Mouse (Mus musculus): ENCODE measurements around the gene Trim17. TPM values are rescaled to one million over a fixed set of nuclear protein-coding genes. Genes with fewer than 3 reads are reported as not detected.

Trim17 gene
- polyA plus RNA-seq, 1 experiment from 2014 or later, result 0.57 TPM

DNA sequence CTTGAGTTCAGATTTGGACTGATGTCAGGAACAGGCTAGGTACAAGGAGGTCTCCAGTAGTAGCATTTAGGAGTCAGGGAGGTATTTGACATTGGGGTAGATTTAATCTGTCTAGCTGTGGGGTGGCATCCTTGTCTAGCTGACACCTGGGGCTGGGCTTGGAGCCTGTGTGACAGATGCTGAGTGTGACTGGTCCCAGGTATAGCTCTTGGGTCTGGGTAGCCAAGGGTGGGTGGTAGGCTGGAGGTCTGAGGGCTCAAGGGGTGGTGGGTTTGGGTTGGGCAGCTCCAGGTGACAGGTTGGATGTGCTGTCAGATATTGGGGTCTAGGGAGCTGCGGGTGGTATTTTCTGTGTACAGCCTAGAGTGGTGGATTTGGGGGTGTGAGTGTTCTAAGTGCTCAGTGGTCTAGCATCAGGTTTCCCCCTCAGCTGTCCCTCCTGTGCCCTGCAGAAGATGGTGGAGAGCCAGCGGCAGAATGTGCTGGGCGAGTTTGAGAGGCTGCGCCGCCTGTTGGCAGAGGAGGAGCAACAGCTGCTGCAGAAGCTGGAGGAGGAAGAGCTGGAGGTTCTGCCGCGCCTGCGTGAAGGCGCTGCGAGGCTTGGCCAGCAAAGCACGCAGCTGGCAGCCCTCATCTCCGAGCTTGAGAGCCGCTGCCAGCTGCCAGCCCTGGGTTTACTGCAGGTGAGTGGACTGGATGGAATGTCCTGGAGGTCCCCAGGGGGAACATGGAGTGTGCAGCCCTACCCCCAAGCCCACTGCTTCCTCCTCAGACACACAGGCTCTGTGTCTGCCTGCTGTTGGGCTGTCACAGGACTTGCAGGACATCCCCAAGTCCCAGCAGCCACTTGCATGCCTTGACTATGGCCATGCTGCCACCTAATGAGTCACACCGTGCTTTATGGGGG lies 27.3 kb downstream of the Trim17 start:
- H3K27me3 ChIP-seq, result no peaks in the 10 kb centered on the region
- H3K4me1 ChIP-seq (replicated peaks), result peaks cover 81% of the 10 kb centered on the region
- H3K4me2 ChIP-seq, result peak overlapping the region; percentile 96
- H3K9ac ChIP-seq, result 0 out of 2 replicates have a peak overlapping the region, but pooled peaks have one; percentile 3
- H3K27ac ChIP-seq, result peak overlapping the region; percentile 76
- no peaks in the 10 kb centered on the region for H3K9me3 ChIP-seq (replicated peaks)
- H3K36me3 ChIP-seq, result peaks cover 32% of the 10 kb centered on the region
- 48% methylated on average over 14 of the region's 14 CpGs for WGBS
- 0 out of 2 replicates have a peak, but pooled peaks have one; percentile 9 for ATAC-seq (replicated peaks; ENCODE audit: insufficient number of reproducible peaks, insufficient read depth, low FRiP score, low read depth)
- no peak overlapping the region; the same call in 1 of the 2 replicates for H3K4me3 ChIP-seq

DNA sequence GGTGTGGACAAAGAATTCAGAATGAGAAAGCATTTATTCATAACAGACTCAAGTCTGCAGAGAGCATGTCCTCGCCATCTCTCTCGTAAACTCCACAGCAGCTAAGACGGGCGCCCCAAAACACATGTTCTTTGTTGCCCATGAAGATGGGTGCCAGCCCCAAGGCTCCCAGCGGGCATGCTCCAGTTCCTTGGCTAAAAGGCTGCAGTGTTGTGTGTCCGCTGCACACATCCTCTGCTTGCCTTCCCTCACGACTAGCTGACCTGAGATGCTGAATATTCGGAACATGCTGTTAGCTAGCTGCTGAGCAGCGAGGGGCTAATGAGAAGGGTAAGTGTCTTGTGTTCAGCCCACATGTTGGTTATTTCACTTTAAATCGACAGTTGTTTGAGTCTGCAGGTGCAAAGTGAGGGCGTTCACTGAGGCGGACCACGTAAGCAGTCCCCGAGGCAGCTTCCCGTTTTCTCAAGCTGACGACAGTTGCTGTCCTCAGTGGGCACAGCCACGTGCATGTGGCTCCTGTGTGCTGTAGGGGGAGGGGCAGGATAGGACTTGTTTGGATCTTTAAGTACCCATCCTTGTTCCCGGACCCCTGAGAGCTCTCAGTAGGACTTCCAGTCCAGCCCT lies 28.1 kb downstream of the Trim17 start:
- Histone ChIP-seq H3K4me2 (peak overlapping the region; percentile 96; the same call in 1 of the 2 replicates), H3K4me1 (replicated peaks) (peaks cover 83% of the 10 kb centered on the region), H3K27ac (peak overlapping the region; percentile 76), H3K9ac (0 out of 2 replicates have a peak overlapping the region, but pooled peaks have one; percentile 3), H3K36me3 (peaks cover 38% of the 10 kb centered on the region), H3K27me3 (no peaks in the 10 kb centered on the region), H3K9me3 (replicated peaks) (no peaks in the 10 kb centered on the region), H3K4me3 (no peak overlapping the region)
- ATAC-seq (replicated peaks; ENCODE audit: insufficient number of reproducible peaks, insufficient read depth, low FRiP score, low read depth), result no peak
- 77% methylated on average over 18 of the region's 18 CpGs for WGBS

DNA sequence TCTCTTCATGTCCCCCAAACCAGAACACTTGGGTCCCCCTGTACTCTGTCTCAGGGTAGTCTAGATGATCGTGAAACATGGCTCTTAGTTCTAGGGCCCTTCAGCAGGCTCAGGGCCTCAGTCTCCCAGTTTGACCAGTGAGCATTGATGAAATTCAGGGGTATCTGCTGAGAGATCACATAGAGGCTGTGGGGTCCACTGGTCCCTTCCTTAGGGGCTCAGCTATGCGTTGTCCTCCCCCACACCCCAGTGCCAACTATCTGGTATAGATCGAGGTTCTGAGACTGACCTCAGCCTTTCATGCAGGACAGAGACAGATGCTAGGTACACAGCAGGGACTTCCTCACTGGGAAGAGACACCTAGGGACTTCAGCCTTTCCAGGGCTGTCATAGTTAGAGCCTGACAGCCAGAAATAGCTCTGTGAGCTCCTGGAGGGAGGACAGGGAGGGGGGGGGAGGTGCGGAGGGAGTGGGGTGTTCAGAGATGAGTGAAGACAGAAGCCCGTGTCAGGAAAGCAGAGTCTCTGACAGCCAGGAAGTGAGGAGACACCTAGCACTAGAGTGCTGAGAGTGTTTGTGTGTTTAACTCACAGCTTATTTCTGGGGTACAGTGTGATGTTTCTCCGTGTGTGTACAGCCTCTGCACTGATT lies 29.3 kb downstream of the Trim17 start:
- Histone ChIP-seq H3K9me3 (replicated peaks) (no peaks in the 10 kb centered on the region), H3K36me3 (peaks cover 43% of the 10 kb centered on the region), H3K4me3 (no peak overlapping the region), H3K27me3 (no peaks in the 10 kb centered on the region), H3K9ac (peak overlapping the region; percentile 37; the same call in 1 of the 2 replicates), H3K4me1 (replicated peaks) (peaks cover 94% of the 10 kb centered on the region), H3K27ac (peak overlapping the region; percentile 92), H3K4me2 (peak overlapping the region; percentile 42)
- peak; percentile 79 for ATAC-seq (replicated peaks; ENCODE audit: insufficient number of reproducible peaks, insufficient read depth, low FRiP score, low read depth)
- WGBS, result 48% methylated on average over 6 of the region's 6 CpGs

DNA sequence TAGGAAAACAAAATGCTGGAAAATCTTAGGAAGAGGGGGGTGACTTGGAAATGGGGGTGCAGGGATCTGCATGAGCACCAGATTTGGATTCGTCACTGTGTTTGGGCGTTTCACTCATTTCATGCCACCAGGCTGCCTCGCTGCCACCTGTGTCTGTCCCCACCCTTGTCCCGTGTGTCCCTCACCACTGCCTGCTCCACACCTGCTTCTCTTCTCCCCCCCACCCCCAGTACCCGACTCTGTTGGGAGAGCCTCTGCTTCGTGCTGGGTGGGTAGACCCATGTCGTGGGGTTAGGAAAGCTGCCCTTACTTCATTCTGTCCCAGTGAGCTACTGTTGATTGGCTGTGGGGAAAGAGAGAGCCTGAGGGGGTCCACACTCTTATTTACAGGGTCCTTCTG lies 30.2 kb downstream of the Trim17 start:
- H3K27ac ChIP-seq, result peak overlapping the region; percentile 92
- no peak overlapping the region for H3K4me3 ChIP-seq
- WGBS, result 81% methylated on average over 7 of the region's 7 CpGs
- no peaks in the 10 kb centered on the region for H3K27me3 ChIP-seq
- peak overlapping the region; percentile 24; the same call in 1 of the 2 replicates for H3K4me2 ChIP-seq
- peaks cover 93% of the 10 kb centered on the region for H3K4me1 ChIP-seq (replicated peaks)
- H3K36me3 ChIP-seq, result peaks cover 50% of the 10 kb centered on the region
- H3K9ac ChIP-seq, result peak overlapping the region; percentile 29; the same call in 1 of the 2 replicates
- no peaks in the 10 kb centered on the region for H3K9me3 ChIP-seq (replicated peaks)
- no peak for ATAC-seq (replicated peaks; ENCODE audit: insufficient number of reproducible peaks, insufficient read depth, low FRiP score, low read depth)

DNA sequence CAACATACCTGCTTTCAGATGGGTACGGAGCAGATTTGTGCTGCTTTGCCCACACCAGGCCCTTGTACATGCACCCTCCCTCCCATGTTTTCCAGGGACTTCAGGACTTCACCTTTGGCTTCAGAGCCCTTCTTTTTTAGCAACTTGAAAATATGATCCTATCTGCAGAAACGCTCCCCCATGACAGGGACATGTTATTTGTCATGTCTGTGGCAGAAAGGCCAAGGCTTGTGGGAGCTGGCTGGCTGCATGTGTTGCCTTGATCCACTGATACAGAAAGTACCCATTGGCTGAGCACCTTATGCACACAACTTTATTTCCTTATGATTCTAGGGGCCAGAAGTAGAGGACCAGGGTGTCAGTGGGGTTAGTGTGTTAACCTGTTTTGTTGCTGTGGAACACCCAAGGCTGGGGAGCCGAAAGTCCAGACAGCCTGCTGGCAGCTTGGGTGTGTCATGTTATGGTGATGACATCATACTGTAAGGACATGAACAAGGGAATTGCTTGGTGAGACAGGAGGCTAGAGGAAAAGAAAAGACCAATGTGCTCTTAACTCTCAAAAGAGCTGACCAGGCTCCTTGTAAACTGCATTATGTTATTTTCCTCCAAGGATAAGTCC lies 30.9 kb downstream of the Trim17 start:
- no peak for ATAC-seq (replicated peaks; ENCODE audit: insufficient number of reproducible peaks, insufficient read depth, low FRiP score, low read depth)
- H3K4me3 ChIP-seq, result no peak overlapping the region
- WGBS, result 58% methylated on average over 3 of the region's 3 CpGs
- peaks cover 53% of the 10 kb centered on the region for H3K36me3 ChIP-seq
- no peak overlapping the region for H3K9ac ChIP-seq
- H3K4me2 ChIP-seq, result no peak overlapping the region
- H3K9me3 ChIP-seq (replicated peaks), result no peaks in the 10 kb centered on the region
- no peaks in the 10 kb centered on the region for H3K27me3 ChIP-seq
- H3K4me1 ChIP-seq (replicated peaks), result peaks cover 93% of the 10 kb centered on the region
- H3K27ac ChIP-seq, result peak overlapping the region; percentile 92

DNA sequence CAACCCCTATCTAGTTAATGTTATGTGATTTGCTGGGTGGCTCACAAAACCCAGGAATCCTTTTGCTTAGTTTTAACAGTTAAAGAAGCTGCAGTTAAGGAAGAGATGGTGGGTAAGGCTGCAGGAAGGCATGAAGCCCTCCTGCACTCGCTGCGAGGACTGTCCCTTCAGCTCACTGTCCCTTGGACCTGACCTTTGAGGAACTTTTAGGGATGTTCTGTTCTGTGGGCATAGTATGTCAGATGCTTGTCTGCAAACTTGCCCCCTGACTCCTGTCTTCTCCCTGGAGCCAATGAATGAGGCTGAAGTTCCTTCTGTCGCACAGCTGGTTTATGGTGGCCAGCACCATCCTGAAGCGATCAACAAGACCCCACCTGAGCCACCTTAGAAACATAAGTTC lies 34.7 kb downstream of the Trim17 start:
- Histone ChIP-seq H3K9ac (no peak overlapping the region), H3K27me3 (0 out of 2 replicates have a peak, but pooled peaks cover 4% of the 10 kb centered on the region)
- WGBS, result 95% methylated on average over 4 of the region's 4 CpGs

DNA sequence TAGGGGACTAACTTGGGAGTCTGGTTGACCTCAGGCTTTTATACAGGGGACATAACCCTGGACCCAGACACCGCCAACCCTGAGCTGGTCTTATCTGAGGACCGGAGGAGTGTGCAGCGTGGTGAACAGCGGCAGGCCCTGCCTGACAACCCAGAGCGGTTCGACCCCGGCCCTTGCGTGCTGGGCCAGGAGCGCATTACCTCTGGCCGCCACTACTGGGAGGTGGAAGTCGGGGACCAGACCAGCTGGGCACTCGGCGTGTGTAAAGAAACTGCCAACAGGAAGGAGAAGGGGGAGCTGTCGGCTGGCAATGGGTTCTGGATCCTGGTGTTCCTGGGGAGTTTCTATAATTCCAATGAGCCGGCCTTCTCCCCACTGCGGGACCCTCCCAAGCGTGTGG lies 35.7 kb downstream of the Trim17 start:
- no peaks in the 10 kb centered on the region for H3K9me3 ChIP-seq (replicated peaks)
- H3K27ac ChIP-seq, result peak overlapping the region; percentile 88
- H3K27me3 ChIP-seq, result peaks cover 10% of the 10 kb centered on the region
- WGBS, result 64% methylated on average over 17 of the region's 17 CpGs
- no peak for ATAC-seq (replicated peaks; ENCODE audit: insufficient number of reproducible peaks, insufficient read depth, low FRiP score, low read depth)
- peak overlapping the region; percentile 22 for H3K4me2 ChIP-seq
- H3K4me3 ChIP-seq, result no peak overlapping the region
- peaks cover 34% of the 10 kb centered on the region; the same call in 1 of the 2 replicates for H3K36me3 ChIP-seq
- peak overlapping the region; percentile 40; the same call in 1 of the 2 replicates for H3K9ac ChIP-seq
- H3K4me1 ChIP-seq (replicated peaks), result peaks cover 96% of the 10 kb centered on the region

More for the DNA sequence above, 34.7 kb downstream of the Trim17 start:
- Histone ChIP-seq H3K27ac (peak overlapping the region; percentile 88), H3K4me1 (replicated peaks) (peaks cover 96% of the 10 kb centered on the region), H3K36me3 (peaks cover 39% of the 10 kb centered on the region; the same call in 1 of the 2 replicates), H3K9me3 (replicated peaks) (no peaks in the 10 kb centered on the region), H3K4me3 (no peak overlapping the region), H3K4me2 (no peak overlapping the region)
- ATAC-seq (replicated peaks; ENCODE audit: insufficient number of reproducible peaks, insufficient read depth, low FRiP score, low read depth), result no peak

DNA sequence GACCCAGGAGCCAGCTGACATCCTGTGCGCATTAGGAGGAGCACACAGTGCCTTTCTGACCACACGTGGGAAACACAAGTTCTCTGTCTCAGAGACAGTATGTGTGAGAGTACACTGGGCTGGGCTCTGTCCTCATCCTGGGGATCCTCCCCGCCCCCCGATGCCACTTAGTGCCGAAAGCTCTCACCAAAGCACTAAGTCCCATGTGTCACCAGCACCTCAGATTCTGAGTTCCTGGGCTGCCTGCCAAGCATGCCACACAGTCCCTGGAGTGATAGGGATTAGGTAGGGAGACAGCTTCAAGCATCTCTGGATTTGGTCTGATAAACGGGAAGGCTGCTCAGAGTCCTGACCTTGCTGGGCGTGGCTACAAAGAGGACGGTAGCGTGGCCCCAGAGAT lies 36.3 kb downstream of the Trim17 start:
- Histone ChIP-seq H3K4me1 (replicated peaks) (peaks cover 96% of the 10 kb centered on the region), H3K4me2 (peak overlapping the region; percentile 22), H3K27me3 (peaks cover 12% of the 10 kb centered on the region), H3K36me3 (peaks cover 28% of the 10 kb centered on the region; the same call in 1 of the 2 replicates), H3K27ac (peak overlapping the region; percentile 88), H3K9ac (peak overlapping the region; percentile 40; the same call in 1 of the 2 replicates), H3K4me3 (no peak overlapping the region), H3K9me3 (replicated peaks) (no peaks in the 10 kb centered on the region)
- peak; percentile 82 for ATAC-seq (replicated peaks; ENCODE audit: insufficient number of reproducible peaks, insufficient read depth, low FRiP score, low read depth)
- WGBS, result 40% methylated on average over 9 of the region's 9 CpGs

DNA sequence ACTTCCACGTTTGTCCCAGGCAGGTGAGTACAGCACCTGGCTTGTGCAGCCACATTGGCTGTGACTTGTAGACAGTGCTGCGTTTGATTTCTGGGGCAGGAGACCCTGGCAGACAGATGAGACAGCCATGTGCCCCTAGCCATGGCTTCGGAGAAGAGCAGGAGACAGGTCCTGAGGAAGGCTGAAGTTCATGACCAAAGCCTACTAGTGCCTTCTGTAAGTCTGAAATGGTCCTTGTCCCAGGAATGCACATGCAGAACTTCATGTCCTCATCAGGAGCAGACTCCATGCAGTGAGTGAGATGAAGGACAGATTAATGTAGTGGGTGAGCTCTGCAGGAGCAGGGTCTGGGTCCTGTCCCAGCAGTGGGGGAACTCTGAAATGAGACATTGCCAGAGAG lies 37.4 kb downstream of the Trim17 start:
- Histone ChIP-seq H3K9me3 (replicated peaks) (no peaks in the 10 kb centered on the region), H3K27me3 (peaks cover 12% of the 10 kb centered on the region), H3K36me3 (peaks cover 25% of the 10 kb centered on the region; the same call in 1 of the 2 replicates), H3K27ac (peak overlapping the region; percentile 88), H3K4me1 (replicated peaks) (peaks cover 96% of the 10 kb centered on the region), H3K9ac (no peak overlapping the region), H3K4me3 (no peak overlapping the region), H3K4me2 (no peak overlapping the region)
- WGBS, result 75% methylated on average over 3 of the region's 3 CpGs
- no peak for ATAC-seq (replicated peaks; ENCODE audit: insufficient number of reproducible peaks, insufficient read depth, low FRiP score, low read depth)

DNA sequence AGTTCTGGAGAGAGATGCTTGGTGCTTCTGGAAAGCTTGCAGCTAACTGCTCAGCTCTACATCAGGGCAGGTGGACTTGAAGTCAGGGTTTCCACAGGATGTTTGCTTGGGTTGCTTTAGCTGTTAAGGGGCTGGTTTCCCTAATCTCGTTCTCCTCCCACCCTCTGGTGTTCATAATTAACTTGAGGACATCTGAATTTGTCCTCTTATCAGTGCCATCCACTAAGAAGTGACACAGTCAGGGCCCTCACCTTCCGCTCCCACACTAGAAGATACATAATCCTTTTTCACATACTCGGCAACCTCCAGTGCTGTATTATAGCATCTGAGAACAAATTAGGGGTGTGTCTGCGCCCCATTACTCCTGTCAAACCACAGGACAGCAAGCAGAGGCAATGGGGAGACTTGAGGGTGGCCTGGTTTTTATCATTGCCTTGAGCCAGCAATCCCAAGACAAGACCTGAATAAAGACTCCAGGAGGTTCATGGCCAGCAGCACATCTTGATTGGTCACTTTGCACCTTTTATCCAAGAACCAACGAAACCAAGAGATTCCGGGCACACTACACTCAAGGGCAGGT lies 38.7 kb downstream of the Trim17 start:
- Histone ChIP-seq H3K4me3 (no peak overlapping the region), H3K9ac (no peak overlapping the region), H3K9me3 (replicated peaks) (no peaks in the 10 kb centered on the region), H3K36me3 (peaks cover 17% of the 10 kb centered on the region; the same call in 1 of the 2 replicates), H3K4me1 (replicated peaks) (peaks cover 96% of the 10 kb centered on the region), H3K27me3 (peaks cover 12% of the 10 kb centered on the region), H3K4me2 (no peak overlapping the region), H3K27ac (peak overlapping the region; percentile 88)
- 61% methylated on average over 6 of the region's 6 CpGs for WGBS
- no peak for ATAC-seq (replicated peaks; ENCODE audit: insufficient number of reproducible peaks, insufficient read depth, low FRiP score, low read depth)
